Mouse (Mus musculus): ENCODE results near the gene Irx5. TPM values are rescaled to one million over a fixed set of nuclear protein-coding genes. Genes with fewer than 3 reads are reported as not detected.

The Irx5 gene
- 2.3 and 4.0 TPM in 2 replicates for polyA plus RNA-seq (2015; fragmentation: Nextera tagmentation; extraction: Ambion mirVana)

GRCm38 (mm10) chr8:92357398-92357981 is at the start of gene Irx5:
Gene Irx5 (plus strand): TSS chr8:92357625.

All from skeletal muscle tissue, postnatal 0 days (tissue).